Mouse (Mus musculus) heart, postnatal 0 days (tissue): ENCODE measurements around the gene Tmem132b.

Experiments used
- CTCF ChIP-seq: IDR thresholded peaks from 2 replicates; pipeline ENCODE4 v1.5.1; 2016; ENCODE audit warnings: antibody characterized with exemption, control low read depth, low read depth
- EP300 ChIP-seq: IDR thresholded peaks from 2 replicates; pipeline ENCODE4 v1.6.1; 2016; ENCODE audit warnings: antibody characterized with exemption, low read depth

DNA sequence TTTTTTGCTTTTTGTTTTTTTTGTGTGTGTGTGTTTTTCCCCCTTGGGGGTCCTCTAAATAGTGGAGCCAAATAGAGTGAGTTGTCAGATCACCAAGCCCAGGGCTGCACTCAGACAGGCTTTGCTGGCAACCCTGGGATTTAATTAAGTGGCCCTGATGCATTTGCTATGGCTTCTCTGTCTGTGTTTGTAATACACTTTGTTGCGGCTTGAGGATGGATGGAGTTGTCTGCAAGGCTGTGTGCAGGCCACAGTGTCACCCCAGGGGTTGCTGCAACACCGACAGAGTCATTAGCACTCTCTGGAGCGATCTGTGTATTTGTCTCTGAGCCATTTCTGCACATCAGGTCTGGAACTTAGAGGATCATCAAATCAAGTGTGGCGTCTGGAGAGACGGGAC, 219.9 kb downstream of the Tmem132b start:
- no peak for TF ChIP-seq CTCF
- no peak for TF ChIP-seq EP300
